Mouse (Mus musculus) gastrocnemius, adult 18-20 months (tissue): ENCODE measurements around the gene Ngdn. TPM values are rescaled to one million over a fixed set of nuclear protein-coding genes. Genes with fewer than 3 reads are reported as not detected.

ENCODE experiments used
- microRNA-seq: library from miRNA; unstranded; fragments of <30 nt; microRNA quantifications from one replicate; pipeline ENCODE4 v1.2.0, GENCODE M21; 2021
- total RNA-seq, 2 experiments: library from RNA; stranded (reverse); gene quantifications; 2 replicates each; pipeline ENCODE4 v1.2.3; 2021

The Ngdn gene
- total RNA-seq, 2 experiments from 2014 or later = 18.4 to 19.0 TPM

Small RNAs within 50 kb of the gene (microRNA-seq; reads per million reads assigned to microRNA genes)
- 51.5 reads per million, percentile 50 among the genes with 10 or more reads in this experiment for gene Mir208b

Other genes with a start within 250 kb of the Ngdn start
- gene Slc7a8, start 233.5 kb upstream of the Ngdn start, total RNA-seq = 10 to 100 TPM; 10.7 to 24.4 TPM
- gene Rnf212b, start 201.3 kb upstream of the Ngdn start, total RNA-seq = 1 to 10 TPM; 3.0 to 4.1 TPM
- 1 to 10 TPM; 4.3 to 5.1 TPM for gene Homez, start 144.5 kb upstream of the Ngdn start, total RNA-seq
- 1 to 10 TPM; 2.4 to 4.5 TPM for gene Ppp1r3e, start 137.9 kb upstream of the Ngdn start, total RNA-seq
- gene Bcl2l2, start 132.1 kb upstream of the Ngdn start, total RNA-seq = 10 to 100 TPM; 22.3 to 27.3 TPM
- gene Gm20521, start 132.0 kb upstream of the Ngdn start, total RNA-seq = 1 to 10 TPM; 2.9 to 3.0 TPM
- 10 to 100 TPM; 46.1 to 51.0 TPM for gene Pabpn1, start 123.0 kb upstream of the Ngdn start, total RNA-seq
- gene Slc22a17, start 102.3 kb upstream of the Ngdn start, total RNA-seq = 1 to 10 TPM; 1.2 to 1.3 TPM
- 1 to 10 TPM in 1 of 2 experiments, under 1 TPM in 1; 0.78 to 1.5 TPM for gene Efs, start 89.3 kb upstream of the Ngdn start, total RNA-seq
- gene Il25, start 82.8 kb upstream of the Ngdn start, total RNA-seq = not detected
- gene Cmtm5, start 79.2 kb upstream of the Ngdn start, total RNA-seq = under 1 TPM in 1 of 2 experiments, not detected in 1; 0.50 TPM
- gene Myh6, start 48.5 kb upstream of the Ngdn start, total RNA-seq = 100 to 1,000 TPM; 174 to 189 TPM
- gene Gm17428, start 38.5 kb upstream of the Ngdn start, total RNA-seq = not detected
- gene Myh7, start 20.8 kb upstream of the Ngdn start, total RNA-seq = 100 to 1,000 TPM; 739 to 933 TPM
- gene Zfhx2, start 76.9 kb downstream of the Ngdn start, total RNA-seq = 1 to 10 TPM; 4.9 to 5.6 TPM
- gene Thtpa, start 79.3 kb downstream of the Ngdn start, total RNA-seq = 10 to 100 TPM; 12.1 to 14.8 TPM
- 1 to 10 TPM; 4.2 to 4.9 TPM for gene Ap1g2, start 91.1 kb downstream of the Ngdn start, total RNA-seq
- under 1 TPM; 0.07 to 0.11 TPM for gene Jph4, start 101.5 kb downstream of the Ngdn start, total RNA-seq
- gene Dhrs2, start 206.6 kb downstream of the Ngdn start, total RNA-seq = not detected